Comparison of ENCODE assay signal across 8 mouse cellular contexts in the genomic region with DNA sequence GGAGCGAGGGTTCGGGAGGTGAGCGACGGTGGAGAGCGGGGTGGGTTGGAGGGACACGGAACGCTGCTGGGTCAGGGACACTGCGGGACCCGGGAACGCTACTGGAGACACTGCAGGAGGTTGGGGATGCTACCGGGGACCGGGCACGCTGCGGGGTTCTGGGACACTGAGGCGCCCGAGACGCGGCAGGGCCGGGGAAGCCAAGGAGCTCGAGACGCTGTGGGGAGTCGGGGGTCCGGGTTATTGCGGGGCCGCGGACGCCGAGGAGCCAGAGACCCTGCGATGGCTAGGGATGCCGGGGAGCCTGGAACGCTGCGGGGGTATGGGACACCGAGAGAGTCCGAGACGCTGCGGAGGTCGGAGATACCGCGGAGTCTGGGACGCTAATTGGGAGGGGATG. TPM values are rescaled to one million over a fixed set of nuclear protein-coding genes. Genes with fewer than 3 reads are reported as not detected.
DNase-seq lines count a peak whose midpoint lies in the region; ATAC-seq lines count a peak whose summit lies in the region.

No protein-coding gene starts in this region.

- peak overlapping the region; percentile 72 for H3K4me3 ChIP-seq in kidney, embryonic 15.5 days (replicated peaks)
- H3K4me3 ChIP-seq in hindbrain, embryonic 14.5 days (replicated peaks; ENCODE audit: low read length): peak overlapping the region; percentile 86
- peak overlapping the region; percentile 89 for H3K4me3 ChIP-seq in midbrain, embryonic 13.5 days (replicated peaks)

- peak overlapping the region; percentile 73 for H3K9ac ChIP-seq in kidney, embryonic 15.5 days
- peak overlapping the region; percentile 86 for H3K9ac ChIP-seq in hindbrain, embryonic 14.5 days
- peak overlapping the region; percentile 89 for H3K9ac ChIP-seq in midbrain, embryonic 13.5 days (replicated peaks)

- H3K4me2 ChIP-seq in kidney, embryonic 15.5 days: peak overlapping the region; percentile 72
- peak overlapping the region; percentile 82 for H3K4me2 ChIP-seq in hindbrain, embryonic 14.5 days (replicated peaks)
- H3K4me2 ChIP-seq in midbrain, embryonic 13.5 days (replicated peaks): peak overlapping the region; percentile 89

- DNase-seq in kidney, adult 9 months: no peak
- no peak for DNase-seq in hindbrain, embryonic 14.5 days (ENCODE audit: low spot score)
- DNase-seq in adipocyte (ENCODE audit: low spot score): no peak
- DNase-seq in frontal cortex, postnatal 10 days (ENCODE audit: low spot score in 2 of 2): no peak
- DNase-seq in adrenal gland, adult 8-10 months: no peak

- H3K9me3 ChIP-seq in kidney, embryonic 15.5 days (replicated peaks): no peaks in the 10 kb centered on the region
- no peaks in the 10 kb centered on the region for H3K9me3 ChIP-seq in hindbrain, embryonic 14.5 days (ENCODE audit: control insufficient read depth, low read length)
- no peaks in the 10 kb centered on the region for H3K9me3 ChIP-seq in midbrain, embryonic 13.5 days

- ATAC-seq in kidney, embryonic 15.5 days (replicated peaks; ENCODE audit: low FRiP score): peak; percentile 75
- ATAC-seq in common myeloid progenitor, adult 5-6 weeks (replicated peaks; ENCODE audit: low read depth, poor library complexity, severe bottlenecking): peak; percentile 39; the same call in 1 of the 2 replicates
- ATAC-seq in hindbrain, embryonic 14.5 days (ENCODE audit: low FRiP score): peak; percentile 75; the same call in 1 of the 2 replicates
- ATAC-seq in midbrain, embryonic 13.5 days: peak; percentile 35; the same call in 1 of the 2 replicates

- peaks cover 20% of the 10 kb centered on the region for H3K4me1 ChIP-seq in kidney, embryonic 15.5 days
- H3K4me1 ChIP-seq in hindbrain, embryonic 14.5 days (replicated peaks; ENCODE audit: control insufficient read depth, insufficient read depth, low read length): peaks cover 9% of the 10 kb centered on the region
- H3K4me1 ChIP-seq in midbrain, embryonic 13.5 days (replicated peaks): peaks cover 21% of the 10 kb centered on the region

- H3K27me3 ChIP-seq in kidney, embryonic 15.5 days: no peaks in the 10 kb centered on the region
- no peaks in the 10 kb centered on the region for H3K27me3 ChIP-seq in hindbrain, embryonic 14.5 days (ENCODE audit: control insufficient read depth, insufficient read depth, low read length)
- H3K27me3 ChIP-seq in midbrain, embryonic 13.5 days: 0 out of 2 replicates have a peak, but pooled peaks cover 4% of the 10 kb centered on the region

- WGBS in kidney, embryonic 15.5 days: under 1% methylated on average over 40 of the region's 40 CpGs
- WGBS in hindbrain, embryonic 14.5 days: under 1% methylated on average over 40 of the region's 40 CpGs
- 0% methylated on average over 39 of the region's 40 CpGs for WGBS in midbrain, embryonic 13.5 days

- H3K27ac ChIP-seq in kidney, embryonic 15.5 days: peak overlapping the region; percentile 83
- peak overlapping the region; percentile 47; the same call in 1 of the 2 replicates for H3K27ac ChIP-seq in hindbrain, embryonic 14.5 days
- peak overlapping the region; percentile 76 for H3K27ac ChIP-seq in midbrain, embryonic 13.5 days

- peaks cover 32% of the 10 kb centered on the region for H3K36me3 ChIP-seq in kidney, embryonic 15.5 days
- peaks cover 31% of the 10 kb centered on the region for H3K36me3 ChIP-seq in hindbrain, embryonic 14.5 days (replicated peaks; ENCODE audit: control insufficient read depth, insufficient read depth)
- H3K36me3 ChIP-seq in midbrain, embryonic 13.5 days: peaks cover 27% of the 10 kb centered on the region

RNA-seq across cellular contexts. Expression of gene D10Wsu102e, which starts 0.3 kb away (rescaled TPM):
- polyA plus RNA-seq in kidney, embryonic 15.5 days (2015; fragmentation: Nextera tagmentation; extraction: Ambion mirVana): 0.78 and 0.82 TPM in 2 replicates
- total RNA-seq in common myeloid progenitor, adult 5-6 weeks (2017): 1.3 and 1.4 TPM in 2 replicates
- 0.90 and 1.1 TPM in 2 replicates for polyA plus RNA-seq in hindbrain, embryonic 14.5 days (2014; fragmentation: Nextera tagmentation; extraction: Ambion mirVana)
- 0.94 and 0.95 TPM in 2 replicates for polyA plus RNA-seq in midbrain, embryonic 13.5 days (2015; fragmentation: Nextera tagmentation; extraction: Ambion mirVana)
- total RNA-seq in adrenal gland, adult 8-10 months (2022): 1 to 10 TPM in 2 of 4 experiments, under 1 TPM in 2; 0.75 to 1.8 (median 1.0) TPM

RNA-seq across cellular contexts. Expression of gene Slc41a2, which starts 22.7 kb away (rescaled TPM):
- 0.57 and 0.58 TPM in 2 replicates for polyA plus RNA-seq in kidney, embryonic 15.5 days (2015; fragmentation: Nextera tagmentation; extraction: Ambion mirVana)
- total RNA-seq in common myeloid progenitor, adult 5-6 weeks (2017): not detected in 2 replicates
- polyA plus RNA-seq in hindbrain, embryonic 14.5 days (2014; fragmentation: Nextera tagmentation; extraction: Ambion mirVana): 14.6 and 19.9 TPM in 2 replicates
- polyA plus RNA-seq in midbrain, embryonic 13.5 days (2015; fragmentation: Nextera tagmentation; extraction: Ambion mirVana): 3.4 TPM in 2 replicates
- total RNA-seq in adrenal gland, adult 8-10 months (2022): 10 to 100 TPM in 1 of 4 experiments, 1 to 10 TPM in 3; 7.2 to 10.5 (median 9.4) TPM
